8 mouse cellular contexts compared by ENCODE assay signal in the genomic region with DNA sequence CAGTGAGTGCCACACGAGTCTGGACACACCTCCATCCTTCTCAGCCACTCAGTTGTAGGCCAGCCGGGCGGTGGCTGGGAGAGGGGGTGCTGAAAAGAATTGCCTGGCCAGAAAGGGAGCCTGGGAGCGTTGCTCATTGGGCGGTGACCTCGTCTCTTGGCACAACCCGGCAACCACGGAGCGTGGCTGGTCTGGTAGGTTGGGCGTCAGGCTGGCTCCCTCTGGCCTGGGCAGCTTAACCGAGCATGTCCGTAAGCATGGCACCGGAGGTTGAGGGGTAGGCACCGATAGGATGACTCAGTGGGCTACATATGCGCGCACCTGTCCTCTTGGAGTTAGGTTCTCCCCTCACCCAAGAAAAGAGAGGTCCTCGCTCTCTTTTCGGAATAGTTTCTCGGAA. TPM values are rescaled to one million over a fixed set of nuclear protein-coding genes. Genes with fewer than 3 reads are reported as not detected.
DNase-seq lines count a peak whose midpoint lies in the region; ATAC-seq and TF ChIP-seq lines count a peak whose summit lies in the region.

No protein-coding gene starts in this region.

- H3K4me3 ChIP-seq in forebrain, postnatal 0 days (ENCODE audit: low read depth, low read length): peak overlapping the region; percentile 69
- H3K4me3 ChIP-seq in hindbrain, embryonic 11.5 days (ENCODE audit: low read depth, low read length): peak overlapping the region; percentile 93

- H3K27me3 ChIP-seq in forebrain, postnatal 0 days (ENCODE audit: insufficient read depth, low read length): no peaks in the 10 kb centered on the region
- H3K27me3 ChIP-seq in hindbrain, embryonic 11.5 days (ENCODE audit: control insufficient read depth, insufficient read depth, low read length): no peaks in the 10 kb centered on the region

- H3K4me1 ChIP-seq in forebrain, postnatal 0 days (ENCODE audit: insufficient read depth): peaks cover 35% of the 10 kb centered on the region
- peaks cover 10% of the 10 kb centered on the region for H3K4me1 ChIP-seq in hindbrain, embryonic 11.5 days (replicated peaks; ENCODE audit: control insufficient read depth, insufficient read depth, low read length)

- 2% methylated on average over 19 of the region's 19 CpGs for WGBS in forebrain, postnatal 0 days
- WGBS in hindbrain, embryonic 11.5 days: 3% methylated on average over 19 of the region's 19 CpGs

- H3K9ac ChIP-seq in forebrain, postnatal 0 days: peak overlapping the region; percentile 83
- peak overlapping the region; percentile 97 for H3K9ac ChIP-seq in hindbrain, embryonic 11.5 days (ENCODE audit: low read depth, low read length)

- no peak for TF ChIP-seq CTCF in forebrain, postnatal 0 days (IDR thresholded peaks at IDR 0.05; ENCODE audit: low read depth)

- peak; percentile 8 for ATAC-seq in forebrain, postnatal 0 days
- ATAC-seq in hindbrain, embryonic 11.5 days (ENCODE audit: low FRiP score): no peak
- no peak for ATAC-seq in activated CD4-positive, CD25-positive, alpha-beta regulatory T cell, adult 4 months

- H3K4me2 ChIP-seq in forebrain, postnatal 0 days (ENCODE audit: low read depth): peak overlapping the region; percentile 70
- H3K4me2 ChIP-seq in hindbrain, embryonic 11.5 days (replicated peaks; ENCODE audit: low read depth, low read length): peak overlapping the region; percentile 88

- peak overlapping the region; percentile 96 for H3K27ac ChIP-seq in forebrain, postnatal 0 days (ENCODE audit: low read depth, low read length)
- peak overlapping the region; percentile 100 for H3K27ac ChIP-seq in hindbrain, embryonic 11.5 days (ENCODE audit: low read depth, low read length)

- peak; percentile 98 for DNase-seq in Muller cell, postnatal 12 days (ENCODE audit: inconsistent ontology term)
- DNase-seq in cerebellum, adult 18-20 months: peak; percentile 81 to 89
- DNase-seq in forebrain, postnatal 0 days: peak; percentile 67
- DNase-seq in hindbrain, embryonic 11.5 days (ENCODE audit: low spot score): peak; percentile 66
- DNase-seq in layer of hippocampus, postnatal 36 days: peak; percentile 68 to 72
- DNase-seq in lung, postnatal 10 days: peak; percentile 86
- DNase-seq in right cerebral cortex, postnatal 14 days: peak; percentile 54

- H3K36me3 ChIP-seq in forebrain, postnatal 0 days (ENCODE audit: insufficient read depth): no peaks in the 10 kb centered on the region
- peaks cover 7% of the 10 kb centered on the region for H3K36me3 ChIP-seq in hindbrain, embryonic 11.5 days (ENCODE audit: control insufficient read depth, insufficient read depth, low read length)

- H3K9me3 ChIP-seq in forebrain, postnatal 0 days (ENCODE audit: low read length): no peaks in the 10 kb centered on the region
- no peaks in the 10 kb centered on the region for H3K9me3 ChIP-seq in hindbrain, embryonic 11.5 days (ENCODE audit: control insufficient read depth, low read length)

RNA-seq across cellular contexts. Expression of a gene that starts 4.5 kb away (rescaled TPM):
- total RNA-seq in forebrain, postnatal 0 days (2014; rRNA removed): 53.0 and 59.8 TPM in 2 replicates
- 37.3 and 51.2 TPM in 2 replicates for polyA plus RNA-seq in forebrain, postnatal 0 days (2015; fragmentation: Nextera tagmentation; extraction: Ambion mirVana)
- polyA plus RNA-seq in hindbrain, embryonic 11.5 days (2014; fragmentation: Nextera tagmentation; extraction: Ambion mirVana): 69.9 and 78.8 TPM in 2 replicates
- total RNA-seq in layer of hippocampus, postnatal 36 days (2021): 10 to 100 TPM; 62.7 to 63.9 TPM
- under 1 TPM; 0.66 to 0.71 TPM for polyA plus RNA-seq in activated CD4-positive, CD25-positive, alpha-beta regulatory T cell, adult 4 months (2017; shearing (Covaris generic))

RNA-seq across cellular contexts. Expression of a gene that starts 26.4 kb away (rescaled TPM):
- 21.2 and 30.9 TPM in 2 replicates for total RNA-seq in forebrain, postnatal 0 days (2014; rRNA removed)
- 20.9 and 22.1 TPM in 2 replicates for polyA plus RNA-seq in forebrain, postnatal 0 days (2015; fragmentation: Nextera tagmentation; extraction: Ambion mirVana)
- 37.8 and 41.4 TPM in 2 replicates for polyA plus RNA-seq in hindbrain, embryonic 11.5 days (2014; fragmentation: Nextera tagmentation; extraction: Ambion mirVana)
- 10 to 100 TPM; 31.1 to 32.1 TPM for total RNA-seq in layer of hippocampus, postnatal 36 days (2021)
- polyA plus RNA-seq in activated CD4-positive, CD25-positive, alpha-beta regulatory T cell, adult 4 months (2017; shearing (Covaris generic)): 10 to 100 TPM; 11.5 to 30.4 TPM

RNA-seq across cellular contexts. Expression of a gene that starts 32.5 kb away (rescaled TPM):
- total RNA-seq in forebrain, postnatal 0 days (2014; rRNA removed): 29.5 and 42.0 TPM in 2 replicates
- 8.5 and 10.4 TPM in 2 replicates for polyA plus RNA-seq in forebrain, postnatal 0 days (2015; fragmentation: Nextera tagmentation; extraction: Ambion mirVana)
- 6.9 and 8.7 TPM in 2 replicates for polyA plus RNA-seq in hindbrain, embryonic 11.5 days (2014; fragmentation: Nextera tagmentation; extraction: Ambion mirVana)
- total RNA-seq in layer of hippocampus, postnatal 36 days (2021): 10 to 100 TPM; 41.8 to 43.4 TPM
- 10 to 100 TPM in 1 of 2 experiments, 1 to 10 TPM in 1; 9.3 to 11.8 TPM for polyA plus RNA-seq in activated CD4-positive, CD25-positive, alpha-beta regulatory T cell, adult 4 months (2017; shearing (Covaris generic))

RNA-seq across cellular contexts. Expression of a gene that starts 56.4 kb away (rescaled TPM):
- total RNA-seq in forebrain, postnatal 0 days (2014; rRNA removed): 0.15 TPM in 1 of 2 replicates, not detected in the other
- polyA plus RNA-seq in forebrain, postnatal 0 days (2015; fragmentation: Nextera tagmentation; extraction: Ambion mirVana): not detected in 2 replicates
- polyA plus RNA-seq in hindbrain, embryonic 11.5 days (2014; fragmentation: Nextera tagmentation; extraction: Ambion mirVana): 0.32 TPM in 1 of 2 replicates, not detected in the other
- not detected for total RNA-seq in layer of hippocampus, postnatal 36 days (2021)
- polyA plus RNA-seq in activated CD4-positive, CD25-positive, alpha-beta regulatory T cell, adult 4 months (2017; shearing (Covaris generic)): under 1 TPM in 1 of 2 experiments, not detected in 1; 0.36 TPM

Comparison
In these comparisons a context has a peak if more than half of its experiments do, and no peak if none do; other contexts are left out.
1. RNA of a gene that starts 4.5 kb away (polyA plus RNA-seq): 69.9 to 78.8 TPM in hindbrain, embryonic 11.5 days and 37.3 to 51.2 TPM in forebrain, postnatal 0 days; 0.66 to 0.71 TPM in activated CD4-positive, CD25-positive, alpha-beta regulatory T cell, adult 4 months; every median in the first group is over 10 times any median in the second.
2. Peak in every context shown above with its lines, with median percentiles within 50 percentile points of each other: DNase-seq.